Mouse (Mus musculus): ENCODE measurements around the gene Tsga10ip.
"Not testable (repeated sequence)": the region's sequence is repeated elsewhere in the genome, so short reads cannot be mapped to it uniquely, and the experiment has no call there.

The Tsga10ip gene

GRCm38 (mm10) chr19:5389647-5390046 lies 12.7 kb downstream of the Tsga10ip start:
- peak; percentile 48 to 54 for DNase-seq (ENCODE audit: low spot score in 2 of 2)

GRCm38 (mm10) chr19:5388588-5389242 lies 13.6 kb downstream of the Tsga10ip start, which contains the start of gene Sart1:
Gene Sart1 (minus strand): TSS chr19:5388703.
- peak; percentile 89 for DNase-seq (ENCODE audit: low spot score in 2 of 2)

- no peak for DNase-seq (ENCODE audit: low spot score in 2 of 2)
These were observed 14.3 kb downstream of the Tsga10ip start for GRCm38 (mm10) chr19:5388011-5388441.

- no peak for DNase-seq (ENCODE audit: low spot score in 2 of 2)
These were observed 17.6 kb downstream of the Tsga10ip start for GRCm38 (mm10) chr19:5384715-5385114.

- DNase-seq (ENCODE audit: low spot score in 2 of 2): no peak
These were observed 19.0 kb downstream of the Tsga10ip start for GRCm38 (mm10) chr19:5383326-5383725.

- no peak for DNase-seq (ENCODE audit: low spot score in 2 of 2)
These were observed 24.9 kb downstream of the Tsga10ip start for GRCm38 (mm10) chr19:5377446-5377845.

- no peak for DNase-seq (ENCODE audit: low spot score in 2 of 2)
These were observed 27.6 kb downstream of the Tsga10ip start for GRCm38 (mm10) chr19:5374748-5375147.

GRCm38 (mm10) chr19:5374177-5374576 lies 28.1 kb downstream of the Tsga10ip start:
- no peak for DNase-seq (ENCODE audit: low spot score in 2 of 2)

GRCm38 (mm10) chr19:5372724-5373123 lies 29.6 kb downstream of the Tsga10ip start:
- no peak for DNase-seq (ENCODE audit: low spot score in 2 of 2)

GRCm38 (mm10) chr19:5370932-5371331 lies 31.4 kb downstream of the Tsga10ip start:
- DNase-seq (ENCODE audit: low spot score in 2 of 2): no peak

GRCm38 (mm10) chr19:5367455-5367854 lies 34.9 kb downstream of the Tsga10ip start:
- DNase-seq (ENCODE audit: low spot score in 2 of 2): no peak

- no peak for DNase-seq (ENCODE audit: low spot score in 2 of 2)
These were observed 35.3 kb downstream of the Tsga10ip start, which contains the start of gene Banf1 for GRCm38 (mm10) chr19:5367053-5367359. Gene Banf1 (minus strand): TSS chr19:5367168.

GRCm38 (mm10) chr19:5366175-5367052 lies 35.9 kb downstream of the Tsga10ip start, which contains the start of gene Eif1ad:
Gene Eif1ad (plus strand): TSS chr19:5366741.
- peak; percentile 82 to 90 for DNase-seq (ENCODE audit: low spot score in 2 of 2)

- DNase-seq (ENCODE audit: low spot score in 2 of 2): no peak
These were observed 36.6 kb downstream of the Tsga10ip start for GRCm38 (mm10) chr19:5365751-5366150.

- DNase-seq (ENCODE audit: low spot score in 2 of 2): no peak
These were observed 38.2 kb downstream of the Tsga10ip start for GRCm38 (mm10) chr19:5364124-5364523.

- DNase-seq (ENCODE audit: low spot score in 2 of 2): no peak
These were observed 40.1 kb downstream of the Tsga10ip start for GRCm38 (mm10) chr19:5362186-5362585.

GRCm38 (mm10) chr19:5356080-5356479 lies 46.2 kb downstream of the Tsga10ip start:
- DNase-seq (ENCODE audit: low spot score in 2 of 2): no peak

GRCm38 (mm10) chr19:5353609-5354008 lies 48.7 kb downstream of the Tsga10ip start:
- no peak for DNase-seq (ENCODE audit: low spot score in 2 of 2)

- not testable (repeated sequence) for DNase-seq (ENCODE audit: low spot score in 2 of 2)
These were observed 52.8 kb downstream of the Tsga10ip start, which contains the start of gene Cst6 for GRCm38 (mm10) chr19:5349502-5349873. Gene Cst6 (minus strand): TSS chr19:5349574.

- no peak for DNase-seq (ENCODE audit: low spot score in 2 of 2)
These were observed 53.5 kb downstream of the Tsga10ip start for GRCm38 (mm10) chr19:5348526-5349501.

- no peak for DNase-seq (ENCODE audit: low spot score in 2 of 2)
These were observed 54.3 kb downstream of the Tsga10ip start for GRCm38 (mm10) chr19:5348064-5348463.
